ENCODE assay signal across 8 mouse cellular contexts in genomic region chr5:23782931-23783877, GRCm38 (mm10). TPM values are rescaled to one million over a fixed set of nuclear protein-coding genes. Genes with fewer than 3 reads are reported as not detected.
DNase-seq lines count a peak whose midpoint lies in the region; ATAC-seq and TF ChIP-seq lines count a peak whose summit lies in the region.

TSS of gene Pus7 (minus strand) at chr5:23783711.

- intact Hi-C loops in left cerebral cortex, postnatal 10 days (cut with DNase I) = no loop called here

- DNase-seq in adrenal gland, adult (ENCODE audit: inconsistent age in 2 of 2, low spot score in 1 of 2) = peak; percentile 91 to 95
- DNase-seq in gastrocnemius, adult 8-10 months (ENCODE audit: low spot score in 2 of 2) = peak; percentile 65 to 78
- DNase-seq in hindlimb bud, embryonic 11.5 days (ENCODE audit: extremely low spot score, low read depth, low spot score) = peak; percentile 35
- peak; percentile 56 to 91 for DNase-seq in left cerebral cortex, postnatal 10 days (ENCODE audit: extremely low spot score in 1 of 2, low spot score in 2 of 2)
- peak; percentile 89 for DNase-seq in right cerebral cortex, postnatal 10 days (ENCODE audit: low spot score in 2 of 2)
- DNase-seq in urinary bladder, postnatal 14 days (ENCODE audit: low spot score) = peak; percentile 89

- ATAC-seq in megakaryocyte progenitor cell, adult 5-6 weeks (replicated peaks; ENCODE audit: poor library complexity) = peak; percentile 73

- peaks cover 3% of the 10 kb centered on the region for H3K4me1 ChIP-seq in cortical plate, adult 2 months (ENCODE audit: control insufficient read depth, insufficient read depth, low read length)

- peak within 1 kb of the TSS; percentile 75 for H3K4me3 ChIP-seq in cortical plate, adult 2 months (ENCODE audit: insufficient read depth, low read length)

- H3K27ac ChIP-seq in cortical plate, adult 2 months (ENCODE audit: insufficient read depth, low read length) = no peak within 1 kb of the TSS

- no peak for TF ChIP-seq CTCF in cortical plate, adult 2 months (IDR thresholded peaks at IDR 0.05; ENCODE audit: extremely low read depth, insufficient read depth, low read length)

- peak; percentile 68; the same call in 1 of the 2 replicates for TF ChIP-seq POLR2A in cortical plate, adult 2 months (IDR thresholded peaks at IDR 0.05; ENCODE audit: extremely low read depth, insufficient read depth, low read length)

RNA-seq across cellular contexts. Expression of gene Pus7, which starts in this region (rescaled TPM):
- 17.8 and 19.3 TPM in 2 replicates for polyA plus RNA-seq in cortical plate, adult 2 months (2012; rRNA removed)
- total RNA-seq in gastrocnemius, adult 8-10 months (2022) = 10 to 100 TPM in 2 of 4 experiments, 1 to 10 TPM in 2; 8.4 to 14.4 (median 10.1) TPM
- total RNA-seq in left cerebral cortex, postnatal 10 days (2021) = 10 to 100 TPM; 19.2 to 24.6 TPM
- 40.3 and 42.9 TPM in 2 replicates for total RNA-seq in megakaryocyte progenitor cell, adult 5-6 weeks (2015)
- total RNA-seq in megakaryocyte progenitor cell, adult 5-6 weeks (2017) = 45.5 and 60.3 TPM in 2 replicates

Comparison
In these comparisons a context has a peak if more than half of its experiments do, and no peak if none do; other contexts are left out.
1. DNase-seq: peak in every context shown above with its lines; median percentile 93 in adrenal gland, adult; 89 in right cerebral cortex, postnatal 10 days; 89 in urinary bladder, postnatal 14 days; 74 in left cerebral cortex, postnatal 10 days; 72 in gastrocnemius, adult 8-10 months; 35 in hindlimb bud, embryonic 11.5 days.